Mouse (Mus musculus) cerebellum, adult (tissue): Measurements from ENCODE around the gene Tlr12.
A peak's percentile ranks its signal among the peaks of the same experiment; 100 is the strongest.
"Not testable (repeated sequence)": the region's sequence is repeated elsewhere in the genome, so short reads cannot be mapped to it uniquely, and the experiment has no call there.

Source experiments
- ATAC-seq: cut with Nextera tagmentation; 2 replicates; pipeline ENCODE4 v1.9.2; 2017; ENCODE audit warnings: mild to moderate bottlenecking, moderate library complexity, mixed read lengths; ENCODE audit not compliant: insufficient number of reproducible peaks, low FRiP score, low TSS enrichment

Gene Tlr12

DNA sequence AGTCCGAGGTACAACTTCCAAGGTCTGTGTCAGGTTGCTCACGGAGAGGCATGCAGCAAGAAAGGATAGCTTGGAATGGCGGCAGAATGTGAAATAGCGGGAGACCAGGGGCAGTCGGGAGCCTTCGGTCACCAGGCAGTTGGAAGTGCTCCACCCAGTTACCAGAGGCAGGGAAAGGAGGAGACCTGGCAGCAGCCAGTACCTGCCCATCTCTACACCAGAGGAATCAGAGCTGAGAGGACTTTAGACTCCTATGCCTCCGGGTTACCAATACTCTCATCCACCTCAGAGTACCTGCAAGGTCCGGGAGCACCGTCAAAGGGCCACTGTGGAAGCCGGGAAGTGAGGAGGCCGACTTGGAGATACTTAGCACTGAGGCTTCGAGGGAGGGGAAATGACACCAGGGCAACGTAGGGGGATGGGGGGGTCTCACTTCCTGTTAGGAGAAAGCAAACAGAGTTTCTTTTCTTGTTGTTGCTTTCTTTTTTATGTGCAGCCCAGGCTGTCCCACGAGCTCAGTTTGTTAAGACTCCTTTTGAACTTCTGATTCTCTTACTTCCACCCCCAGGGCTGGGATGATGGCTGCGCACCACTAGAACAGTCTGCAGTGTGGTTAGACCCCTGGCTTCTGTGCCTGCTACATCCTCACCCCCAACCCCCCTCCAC, at the start of gene Tlr12:
Gene Tlr12 (minus strand): TSS at position 374 of the 666 bp plus-strand sequence.
- no peak for ATAC-seq

- ATAC-seq, result not testable (repeated sequence)
Observed at GRCm38 (mm10) chr4:128667195-128667594, 48.8 kb upstream of the Tlr12 start.

DNA sequence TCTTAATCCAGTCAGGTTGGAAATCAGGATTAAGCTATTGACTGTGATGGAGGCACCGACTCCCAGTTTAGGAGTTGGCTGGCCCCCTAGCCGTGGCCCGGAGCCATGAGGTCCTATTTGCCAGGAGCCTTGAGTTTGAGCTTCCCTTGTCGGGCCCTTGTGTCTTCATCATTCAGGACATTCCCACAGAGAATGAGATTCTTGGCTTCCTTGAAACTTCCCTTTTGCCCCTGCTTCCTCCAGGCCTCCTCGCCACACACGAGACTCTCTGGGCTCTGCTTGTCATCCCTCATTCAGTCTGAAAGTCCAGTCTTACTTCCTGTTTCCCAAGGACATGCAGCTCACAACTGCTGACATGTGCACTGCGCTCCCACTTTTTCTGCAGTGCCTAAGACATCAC, 47.9 kb upstream of the Tlr12 start:
- not testable (repeated sequence) for ATAC-seq

- no peak for ATAC-seq
Observed at GRCm38 (mm10) chr4:128664002-128664401, 45.6 kb upstream of the Tlr12 start.

DNA sequence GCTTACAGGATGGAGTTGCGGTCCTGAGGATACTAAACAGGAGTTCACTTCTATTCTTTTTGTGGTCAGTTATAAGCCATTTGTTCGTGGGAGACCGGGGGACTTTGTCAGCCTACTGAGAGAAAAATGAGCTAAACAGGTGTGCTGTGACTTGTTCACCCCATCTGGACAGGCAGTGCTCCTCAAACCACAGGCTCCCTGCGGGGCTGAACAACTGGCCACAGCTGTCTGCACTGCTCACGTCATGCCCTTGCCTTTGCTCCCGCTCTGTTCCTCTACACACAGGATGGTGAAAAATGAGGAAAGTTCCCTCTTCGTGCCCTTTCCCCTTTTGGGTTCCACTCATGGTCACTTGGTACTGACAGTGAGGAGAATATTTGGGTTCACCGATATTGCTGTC, 42.6 kb upstream of the Tlr12 start:
- no peak for ATAC-seq

DNA sequence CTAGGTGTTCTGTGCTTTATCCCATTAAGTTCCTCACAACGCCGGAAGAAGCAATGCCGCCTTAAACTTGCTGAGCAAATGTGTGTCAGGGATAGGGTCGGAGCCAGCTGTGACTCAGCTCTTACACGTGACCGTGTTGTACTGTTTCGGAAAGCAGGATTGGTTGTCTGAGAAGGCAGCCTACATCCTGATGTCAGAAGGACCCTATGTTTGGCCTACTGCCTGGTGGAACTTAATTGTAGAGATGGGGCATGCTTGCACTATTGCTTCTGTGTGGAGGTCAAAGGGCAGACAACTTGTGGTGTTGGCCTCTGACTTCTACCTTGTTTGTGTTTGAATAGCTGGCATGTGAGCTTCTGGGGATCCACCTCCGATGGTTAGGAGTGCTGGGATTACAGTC, 41.8 kb upstream of the Tlr12 start:
- ATAC-seq, result no peak

DNA sequence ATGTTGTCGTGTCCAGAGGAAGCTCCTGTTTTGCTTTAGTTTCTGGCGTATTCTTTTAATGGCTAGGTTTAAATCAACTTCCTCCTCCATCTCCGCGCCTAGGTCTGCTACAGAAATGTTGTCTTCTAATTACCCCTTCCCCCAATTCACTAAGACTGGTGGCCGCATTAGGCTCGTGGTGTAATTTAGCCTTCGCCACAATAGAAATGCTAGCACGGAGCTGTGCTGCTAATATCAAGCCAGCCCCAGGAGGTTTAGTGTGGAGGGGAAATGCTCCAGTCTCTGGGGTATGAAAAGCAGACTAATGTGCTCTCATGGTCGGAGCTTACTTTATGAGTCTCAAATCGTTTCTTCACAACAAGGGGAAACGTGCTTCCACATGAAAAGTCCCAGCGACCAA, 37.0 kb upstream of the Tlr12 start:
- ATAC-seq, result no peak

DNA sequence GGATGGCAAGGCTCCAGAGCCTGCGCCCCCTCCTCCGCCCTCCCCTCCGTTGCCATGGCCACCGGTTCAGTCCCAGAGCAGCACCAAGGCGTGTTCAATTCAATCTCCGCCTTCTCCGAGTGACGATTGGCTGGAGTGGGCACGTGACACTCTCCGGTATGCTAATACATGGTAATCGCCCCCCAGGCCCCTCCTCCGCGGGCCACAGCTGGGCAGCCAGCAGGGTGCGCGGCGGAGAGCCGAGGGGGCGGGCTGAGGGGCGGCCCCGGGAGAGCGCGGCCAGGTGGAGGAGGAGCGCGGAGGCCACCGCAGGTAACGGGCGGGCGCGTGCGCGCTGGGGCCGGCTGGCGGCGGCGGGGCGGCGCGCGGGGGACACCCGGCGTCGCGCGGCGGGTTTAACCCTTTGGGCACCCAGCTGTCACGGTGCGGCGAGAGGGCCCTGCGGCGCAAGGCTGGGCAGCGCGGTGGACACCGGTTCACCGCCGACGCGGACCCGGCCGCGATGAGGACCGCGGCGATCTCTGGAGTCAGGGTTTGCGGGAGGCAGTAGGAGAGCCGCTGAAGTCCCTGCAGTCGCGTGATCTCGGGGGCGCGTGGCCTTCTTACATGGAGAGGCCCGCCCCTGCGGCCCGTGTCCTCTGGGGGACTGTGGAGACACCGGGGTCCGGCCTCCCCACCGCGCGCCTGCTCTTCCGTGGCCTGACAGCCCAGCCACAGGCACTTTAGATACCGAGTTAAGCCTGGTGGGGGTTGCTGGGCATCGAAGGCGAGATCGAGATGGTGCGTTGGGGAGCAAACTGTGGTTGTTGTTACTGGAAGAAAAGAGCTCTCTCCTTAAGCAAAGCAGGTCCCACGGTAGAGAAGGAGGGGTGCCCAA, 36.3 kb upstream of the Tlr12 start, which contains the start of gene Phc2:
Gene Phc2 (plus strand): TSS at position 198 of the 877 bp plus-strand sequence.
- peak; percentile 84 for ATAC-seq

DNA sequence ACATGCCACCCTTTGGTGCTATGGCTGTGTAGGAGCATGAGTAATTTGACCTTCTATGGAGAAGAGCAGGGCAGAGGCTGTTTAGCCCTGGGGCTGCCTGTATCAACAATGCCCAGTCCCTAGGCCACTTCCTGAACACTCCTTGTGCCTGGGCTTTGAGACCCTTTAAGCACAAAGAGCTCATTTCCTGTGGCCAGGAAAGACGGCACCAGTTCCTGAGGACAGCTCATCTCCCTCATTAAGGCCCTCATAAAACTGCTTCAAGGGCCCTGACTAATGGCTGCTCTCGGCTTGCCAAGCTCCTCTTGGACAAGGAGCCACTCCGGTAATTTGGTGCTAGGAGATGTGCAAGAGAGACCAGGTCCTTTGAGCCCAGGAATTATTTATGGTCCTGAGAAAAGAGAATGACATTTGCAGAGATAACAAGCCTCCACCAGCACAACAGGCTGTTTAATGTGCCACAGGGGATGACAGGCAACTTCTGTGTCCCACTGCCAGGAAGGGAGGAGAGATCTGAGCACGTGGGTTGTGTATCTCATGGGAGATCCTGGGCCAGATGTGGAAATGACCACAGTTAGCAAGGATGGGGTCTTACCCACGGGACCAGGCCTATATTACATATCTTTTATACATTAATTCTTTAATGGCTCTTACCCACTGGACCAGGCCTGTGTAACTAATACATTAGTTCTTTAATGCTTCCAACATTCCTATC, 34.3 kb upstream of the Tlr12 start:
- no peak for ATAC-seq

- peak; percentile 63 for ATAC-seq
Observed at GRCm38 (mm10) chr4:128651530-128651929, 33.1 kb upstream of the Tlr12 start.

DNA sequence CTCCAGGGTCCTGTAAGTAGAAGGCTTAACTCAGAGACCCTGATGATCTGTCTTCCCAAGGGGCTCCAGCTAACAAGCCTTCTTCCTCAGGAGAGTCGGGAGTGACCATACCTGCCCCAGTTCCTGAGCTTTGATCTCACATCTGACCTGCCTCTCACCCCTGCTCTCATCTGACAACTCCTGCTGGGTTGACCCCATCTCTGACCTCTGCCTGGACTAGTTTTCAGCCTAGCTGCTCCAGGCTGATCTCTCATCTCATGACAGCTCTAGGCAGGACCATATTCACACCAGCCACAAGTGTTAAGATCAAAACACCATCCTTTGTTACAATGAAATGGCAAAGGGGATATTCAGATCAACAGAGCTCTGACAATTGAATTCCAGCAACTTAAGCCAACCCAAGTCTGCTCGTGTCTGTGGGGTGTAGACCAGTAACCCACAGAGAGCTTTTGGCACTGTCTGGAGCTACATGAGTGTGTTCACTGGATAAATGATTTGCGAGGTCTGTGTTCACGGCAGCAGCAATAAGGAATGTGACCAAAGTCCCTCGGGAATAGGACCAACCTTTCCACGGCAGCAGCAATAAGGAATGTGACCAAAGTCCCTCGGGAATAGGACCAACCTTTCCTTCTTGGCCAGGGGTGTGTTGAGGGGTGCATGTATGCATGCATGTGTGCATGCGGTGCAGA, 30.3 kb upstream of the Tlr12 start:
- ATAC-seq, result no peak

DNA sequence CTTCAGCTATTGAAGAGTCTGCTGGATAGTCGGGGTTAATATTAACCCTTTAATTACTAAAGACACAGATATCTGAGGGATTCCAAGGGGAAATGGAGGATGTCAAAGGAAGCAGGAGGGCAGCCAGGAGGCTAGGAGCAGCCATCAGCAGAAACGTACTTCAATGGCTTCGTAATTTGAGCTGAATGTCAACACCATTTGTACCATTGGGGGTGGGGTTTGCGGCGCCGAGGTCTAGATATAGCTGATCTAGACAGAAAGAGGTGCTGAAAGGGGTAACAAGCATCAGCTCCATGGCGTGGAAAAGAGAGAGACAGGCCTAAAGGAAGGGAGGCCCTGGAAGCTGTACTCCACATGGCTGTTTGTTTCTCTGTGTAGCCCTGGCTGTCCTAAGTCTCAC, 28.3 kb upstream of the Tlr12 start:
- no peak for ATAC-seq

GRCm38 (mm10) chr4:128645896-128646295, 27.5 kb upstream of the Tlr12 start:
- no peak for ATAC-seq

DNA sequence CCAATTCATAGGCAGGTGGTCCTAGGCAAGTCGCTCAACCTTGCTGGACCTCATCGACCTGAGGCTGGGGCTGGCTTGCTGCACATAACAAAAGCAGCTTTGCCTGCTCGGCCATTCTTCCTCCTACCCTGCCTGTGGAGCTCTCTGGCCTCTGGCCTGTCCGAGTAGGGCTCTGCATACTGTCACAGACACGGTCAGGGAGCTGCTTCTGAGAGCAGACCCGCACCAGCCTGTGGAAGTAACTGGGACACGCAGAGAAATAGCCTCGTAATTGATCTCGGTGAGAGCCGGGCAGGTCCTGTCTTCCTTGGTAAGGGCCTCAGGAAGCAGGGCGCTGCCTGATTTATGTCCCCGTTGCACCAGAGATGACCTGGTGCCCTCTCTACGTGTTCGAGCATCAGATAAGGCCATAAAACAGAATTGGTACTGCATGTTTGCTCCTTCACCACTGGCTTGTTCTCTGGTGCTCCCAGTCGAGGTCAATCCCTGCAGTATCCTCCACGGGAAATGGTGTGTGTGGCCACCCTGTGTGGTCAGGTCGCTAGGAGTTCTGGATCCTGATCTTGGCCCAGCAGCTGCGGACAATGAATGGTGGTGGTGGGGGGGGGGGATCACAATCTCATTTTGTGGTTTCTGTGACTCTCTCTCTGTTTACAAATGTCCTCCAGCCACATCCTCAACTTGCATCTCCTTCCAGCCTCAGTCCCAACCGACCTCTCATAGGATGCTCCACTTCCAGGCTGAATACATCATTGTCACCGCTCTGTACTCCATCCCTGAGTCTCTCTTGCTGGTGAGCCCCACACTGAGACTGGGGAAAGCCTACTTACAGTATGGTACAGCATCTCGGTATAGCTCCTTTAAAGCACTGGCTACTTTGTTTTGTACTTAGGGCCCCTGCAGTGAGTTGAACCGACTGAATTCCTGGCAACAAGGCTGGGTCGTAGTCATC, 23.6 kb upstream of the Tlr12 start:
- no peak for ATAC-seq

GRCm38 (mm10) chr4:128638265-128638923, 20.0 kb upstream of the Tlr12 start:
- no peak for ATAC-seq

DNA sequence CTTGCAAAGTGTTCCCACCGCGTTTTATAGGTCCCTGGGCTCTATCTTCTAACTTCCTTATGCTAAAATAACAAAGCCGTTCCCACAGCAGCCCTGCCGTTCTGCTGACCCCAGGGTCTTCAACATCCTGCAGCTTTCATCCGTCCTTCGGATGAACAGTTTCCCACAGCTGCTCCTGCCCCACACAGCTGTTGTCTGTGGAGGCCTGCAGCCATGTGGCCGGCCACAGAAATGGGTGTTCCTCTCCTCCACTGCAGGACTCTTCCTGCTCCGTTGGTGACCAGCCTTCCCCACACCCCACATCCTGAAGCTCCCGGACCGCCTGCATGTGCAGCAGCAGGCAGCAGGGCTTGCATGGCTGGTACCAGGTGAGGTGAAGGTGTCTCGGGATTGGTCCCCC, 18.8 kb upstream of the Tlr12 start:
- no peak for ATAC-seq

- ATAC-seq, result no peak
Observed at GRCm38 (mm10) chr4:128635894-128636585, 17.6 kb upstream of the Tlr12 start.

GRCm38 (mm10) chr4:128635451-128635850, 17.0 kb upstream of the Tlr12 start:
- no peak for ATAC-seq
